Mouse (Mus musculus) gastrocnemius, adult 2 months (tissue): Measurements from ENCODE around the gene Wipf3. TPM values are rescaled to one million over a fixed set of nuclear protein-coding genes. Genes with fewer than 3 reads are reported as not detected.

ENCODE experiments used
- DNase-seq: peaks from one replicate; pipeline ENCODE4 v3.0.0; 2022
- H3K27ac ChIP-seq: fragments of 200-600 bp; 2 replicates; pipeline ENCODE4 v1.8.1; 2022; ENCODE audit warnings: mild to moderate bottlenecking
- H3K4me3 ChIP-seq: fragments of 200-600 bp; 2 replicates; pipeline ENCODE4 v1.8.1; 2022; ENCODE audit warnings: mild to moderate bottlenecking, moderate library complexity
- CTCF ChIP-seq: fragments of 200-600 bp; IDR thresholded peaks from 2 replicates; pipeline ENCODE4 v1.8.1; 2022; ENCODE audit warnings: antibody characterized with exemption, mild to moderate bottlenecking, moderate library complexity
- intact Hi-C: fragments of 180-260 bp; cut with DNase I; formaldehyde crosslinking; loops from one replicate; pipeline ENCODE4 v1.15.1; 2025
- long read RNA-seq, 2 experiments: library from polyadenylated mRNA; stranded (forward); transcript quantifications; one replicate each; pipeline ENCODE4 v2.0.0; 2021
- total RNA-seq, 2 experiments: library from RNA; stranded (reverse); gene quantifications; 2 replicates each; pipeline ENCODE4 v1.2.3; 2021

Wipf3 gene
- 10 to 100 TPM; 11.3 to 14.3 TPM for total RNA-seq
- long read RNA-seq, experiment 1, partial matches to known transcripts: 3 of 6 reads
- long read RNA-seq, experiment 1, other reads (novel, unspliced or antisense): 3 of 6 reads
- long read RNA-seq, experiment 2, partial matches to known transcripts: 4 of 4 reads
- long read RNA-seq, experiment 2, other reads (novel, unspliced or antisense): 0 of 4 reads

DNA sequence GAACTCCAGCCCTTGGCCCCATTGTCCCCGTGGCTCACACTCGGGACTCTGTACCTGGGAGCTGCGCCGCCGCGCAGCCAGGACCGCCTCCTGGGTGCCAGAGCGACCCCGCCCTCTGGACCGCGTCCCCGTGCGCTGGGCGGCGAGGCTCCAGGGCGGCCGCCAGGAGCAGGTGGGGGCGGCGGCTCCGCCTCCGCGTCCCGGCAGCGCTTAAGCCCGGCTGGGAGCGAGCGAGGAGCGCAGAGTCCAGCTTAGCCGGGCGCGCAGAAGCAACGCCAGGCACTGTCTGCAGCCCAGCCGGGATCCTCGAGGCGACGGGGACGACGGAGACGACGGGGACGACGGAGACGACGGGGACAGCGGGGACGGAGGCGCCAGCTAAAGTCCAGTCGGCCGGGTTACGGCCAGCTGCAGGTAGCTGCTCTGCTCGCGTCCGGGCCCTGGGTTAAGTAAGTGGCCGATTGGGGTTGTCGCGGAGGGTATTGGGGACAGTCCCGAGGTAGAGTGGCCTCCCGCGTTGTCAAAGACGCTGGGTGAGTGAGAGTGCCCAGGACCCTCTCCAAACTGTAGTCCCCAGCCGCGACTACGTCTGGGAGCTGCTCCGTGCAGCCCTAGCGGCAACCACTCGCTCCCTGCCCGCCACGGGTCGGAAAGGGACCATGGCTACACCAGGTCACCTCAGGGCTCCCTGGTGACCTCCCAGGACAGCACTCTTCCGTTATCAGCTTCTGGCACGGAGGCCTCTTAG is at the start of gene Wipf3:
Gene Wipf3, plus strand, starts transcription at position 157 of the 748 bp plus-strand sequence.
- peak; percentile 88 for DNase-seq
- peak within 1 kb of the TSS; percentile 86 for H3K4me3 ChIP-seq
- TF ChIP-seq CTCF: peak; percentile 10; the same call in 1 of the 2 replicates
- intact Hi-C loops: no loop called here
- peak within 1 kb of the TSS; percentile 92 for H3K27ac ChIP-seq

DNA sequence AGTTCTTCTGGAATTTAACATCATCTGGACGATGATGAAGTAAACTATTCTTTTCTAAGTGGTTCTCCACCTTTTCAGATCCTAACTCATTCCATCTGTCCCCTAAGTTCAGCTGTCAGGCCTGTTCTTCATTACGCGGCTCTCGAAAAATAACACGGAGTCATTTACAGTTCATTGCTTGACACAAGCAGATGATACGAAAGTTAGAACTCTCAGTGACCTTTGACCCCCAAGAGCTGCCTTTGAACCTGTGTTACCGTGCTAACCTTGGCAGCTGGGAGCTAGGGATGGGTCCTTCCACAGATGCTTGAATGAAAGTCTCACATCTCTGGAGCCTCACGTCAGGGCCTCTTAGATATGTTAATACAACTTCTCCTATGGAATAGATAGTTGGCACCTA is 46.8 kb upstream of the Wipf3 start:
- no peak for TF ChIP-seq CTCF
- H3K27ac ChIP-seq: no peak overlapping the region
- intact Hi-C loops: no loop called here

DNA sequence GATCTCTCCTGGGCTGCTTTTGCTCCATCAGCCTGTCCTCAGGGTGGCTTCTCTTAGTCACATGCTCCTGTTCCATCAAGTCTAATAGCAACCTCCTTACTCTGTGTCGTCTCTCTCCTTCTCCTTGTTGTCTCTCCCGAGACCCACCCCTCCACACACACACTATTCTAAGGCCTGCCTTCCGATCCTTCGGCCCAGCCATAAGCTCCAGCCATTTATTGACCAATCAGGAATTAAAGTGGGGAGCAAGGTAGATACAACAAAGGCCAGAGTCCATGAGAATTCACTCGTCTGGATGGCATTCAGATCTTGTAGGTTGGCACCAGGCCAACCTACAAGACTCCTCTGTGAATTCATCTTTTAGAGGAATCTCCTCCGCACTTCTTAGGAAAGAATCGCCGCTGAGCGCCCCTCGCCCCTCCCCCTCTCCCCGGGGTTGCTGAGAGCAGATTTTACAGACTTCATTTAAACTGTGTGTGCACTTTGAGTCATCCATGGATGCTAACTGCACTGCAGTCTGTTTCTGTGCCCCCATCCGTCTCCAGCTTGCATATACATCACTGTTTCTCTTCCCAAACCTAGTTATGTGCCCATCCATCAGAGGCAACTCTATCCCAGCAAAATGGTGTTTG is 45.4 kb upstream of the Wipf3 start:
- TF ChIP-seq CTCF: no peak
- no peak overlapping the region for H3K4me3 ChIP-seq
- DNase-seq: no peak
- H3K27ac ChIP-seq: no peak overlapping the region
- intact Hi-C loops: no loop called here

More for the DNA sequence above, 46.8 kb upstream of the Wipf3 start:
- H3K4me3 ChIP-seq: no peak overlapping the region
- no peak for DNase-seq

DNA sequence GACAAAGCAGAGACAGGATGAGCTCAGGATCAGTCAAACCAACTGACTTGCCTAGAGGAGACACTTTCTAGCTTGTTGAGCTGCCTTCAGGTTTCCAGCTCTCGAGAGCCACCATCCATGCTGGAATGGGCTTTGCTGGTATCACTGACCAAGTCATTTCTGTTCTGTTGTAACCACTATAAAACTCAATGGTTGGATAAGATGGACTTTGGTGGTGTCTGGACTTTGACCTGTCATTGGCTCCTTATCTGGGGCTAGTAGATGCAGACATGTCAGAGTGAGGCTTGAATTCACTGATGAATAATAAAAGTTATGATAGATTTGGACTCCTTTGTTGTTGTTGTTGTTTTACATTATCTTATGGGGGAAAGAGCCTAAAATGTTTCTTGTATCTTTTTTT is 44.6 kb upstream of the Wipf3 start:
- TF ChIP-seq CTCF: no peak
- DNase-seq: no peak
- intact Hi-C loops: no loop called here
- no peak overlapping the region for H3K4me3 ChIP-seq
- H3K27ac ChIP-seq: no peak overlapping the region

DNA sequence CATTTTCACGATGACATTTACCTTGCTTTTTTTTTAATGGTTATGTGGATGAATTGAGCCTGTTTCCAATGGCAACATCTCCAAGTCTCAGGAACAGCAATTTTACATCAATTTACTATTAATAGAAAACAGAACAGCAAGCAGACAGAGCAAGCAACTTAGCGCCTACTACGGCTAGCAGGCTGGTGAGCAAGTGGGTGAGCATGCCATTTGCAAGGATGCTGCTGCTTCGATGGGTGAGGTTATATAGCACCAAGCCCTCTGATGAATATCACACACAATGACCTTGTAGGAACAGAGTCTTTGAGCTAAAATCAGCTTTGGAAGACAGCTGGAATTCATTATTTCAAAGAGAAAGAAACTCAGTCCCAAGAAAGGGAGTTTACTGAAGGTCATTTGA is 43.0 kb upstream of the Wipf3 start:
- peak overlapping the region; percentile 46; the same call in 1 of the 2 replicates for H3K27ac ChIP-seq
- no peak for TF ChIP-seq CTCF
- H3K4me3 ChIP-seq: no peak overlapping the region
- intact Hi-C loops: no loop called here
- DNase-seq: no peak

DNA sequence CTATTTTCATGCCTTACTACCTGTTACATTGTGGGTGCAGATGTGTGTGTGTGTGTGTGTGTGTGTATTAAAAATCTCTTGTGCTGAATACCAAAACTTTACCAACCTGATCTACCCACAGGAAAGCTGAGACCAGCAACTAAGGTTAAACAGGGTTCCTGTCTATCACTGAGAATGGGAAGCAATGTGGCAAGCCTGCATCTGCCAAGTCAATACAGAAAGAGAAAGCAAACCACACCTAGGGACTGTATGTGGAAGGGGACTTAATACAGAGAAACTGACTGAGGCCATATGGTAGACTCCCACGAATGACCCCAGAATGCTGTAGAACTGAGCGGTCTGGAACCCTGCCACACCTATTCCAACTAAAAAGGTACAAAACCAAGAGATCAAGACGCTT is 42.4 kb upstream of the Wipf3 start:
- DNase-seq: no peak
- intact Hi-C loops: no loop called here
- H3K4me3 ChIP-seq: no peak overlapping the region
- H3K27ac ChIP-seq: peak overlapping the region; percentile 51
- no peak for TF ChIP-seq CTCF

DNA sequence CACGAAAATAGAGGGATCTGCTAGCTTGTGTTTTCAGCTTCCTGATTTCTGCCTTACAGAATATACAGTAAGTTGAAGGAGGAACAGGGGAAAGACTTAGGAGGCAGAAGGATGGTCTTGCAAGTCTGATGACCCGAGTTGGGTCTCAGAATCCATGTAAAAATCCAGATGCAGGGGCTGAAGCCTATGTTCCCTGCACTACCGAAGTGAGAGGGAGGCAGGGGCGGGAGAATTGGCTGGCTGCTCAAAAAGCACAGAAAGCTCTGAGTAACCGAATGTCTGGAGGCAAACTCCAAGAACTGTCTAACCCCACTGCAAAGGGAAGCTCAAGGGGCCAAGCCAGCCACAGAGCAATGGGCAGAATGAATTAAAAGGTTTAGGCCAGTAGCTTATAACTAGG is 41.7 kb upstream of the Wipf3 start:
- DNase-seq: no peak
- H3K27ac ChIP-seq: no peak overlapping the region
- intact Hi-C loops: no loop called here
- no peak for TF ChIP-seq CTCF
- H3K4me3 ChIP-seq: no peak overlapping the region

DNA sequence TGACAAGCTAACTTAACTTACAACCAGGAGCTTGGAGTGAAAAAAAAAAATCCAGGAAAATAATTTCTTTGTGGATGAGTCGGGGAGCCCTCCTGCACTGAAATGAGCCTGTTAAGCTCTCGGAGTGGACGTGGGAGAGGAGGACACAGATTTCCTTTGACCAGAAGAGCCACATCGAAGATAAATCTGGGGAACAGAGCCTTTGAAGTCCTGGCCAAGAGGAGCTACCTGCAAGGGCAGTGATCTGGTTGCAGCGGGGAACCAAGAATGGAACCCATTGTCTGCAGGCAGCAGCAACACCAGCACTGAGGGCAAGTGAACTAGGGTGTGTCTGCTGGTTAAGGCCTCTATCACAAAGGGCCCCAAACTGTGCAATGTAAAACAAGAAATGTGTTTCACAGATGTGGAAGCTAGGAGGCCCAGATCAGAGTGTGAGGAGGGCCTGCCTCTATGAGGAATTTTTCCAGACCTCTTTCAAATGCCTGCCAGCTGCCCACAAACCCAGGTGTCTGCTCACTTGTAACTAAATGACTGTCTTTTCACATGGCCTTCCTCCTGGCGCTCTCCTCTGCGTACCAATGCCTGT is 40.6 kb upstream of the Wipf3 start:
- intact Hi-C loops: no loop called here
- no peak for DNase-seq
- Histone ChIP-seq H3K27ac (no peak overlapping the region), H3K4me3 (no peak overlapping the region)
- no peak for TF ChIP-seq CTCF

DNA sequence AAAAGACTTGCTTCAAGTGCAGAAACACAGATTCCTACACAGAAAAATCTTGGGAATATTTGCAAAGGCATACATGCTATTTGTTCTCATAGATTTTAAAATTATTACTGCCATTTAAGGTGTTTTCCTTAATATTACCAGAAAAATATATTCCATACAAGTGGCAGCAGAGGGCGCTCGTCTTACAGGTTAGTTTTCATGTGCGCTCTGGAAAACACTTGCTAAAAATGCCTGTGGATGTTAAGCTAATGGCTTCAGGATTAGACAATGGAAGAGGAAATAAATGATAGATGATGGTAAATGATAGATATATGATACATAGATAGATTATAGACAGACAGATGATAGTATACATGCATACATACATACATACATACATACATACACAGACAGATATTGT is 37.6 kb upstream of the Wipf3 start:
- peak; percentile 80 for TF ChIP-seq CTCF
- intact Hi-C loops: loop anchor here (1.0 kb wide), 2 partner anchors 86 to 116 kb away; no protein-coding TSS in a partner anchor
- peak; percentile 59 for DNase-seq
- Histone ChIP-seq H3K4me3 (no peak overlapping the region), H3K27ac (no peak overlapping the region)

DNA sequence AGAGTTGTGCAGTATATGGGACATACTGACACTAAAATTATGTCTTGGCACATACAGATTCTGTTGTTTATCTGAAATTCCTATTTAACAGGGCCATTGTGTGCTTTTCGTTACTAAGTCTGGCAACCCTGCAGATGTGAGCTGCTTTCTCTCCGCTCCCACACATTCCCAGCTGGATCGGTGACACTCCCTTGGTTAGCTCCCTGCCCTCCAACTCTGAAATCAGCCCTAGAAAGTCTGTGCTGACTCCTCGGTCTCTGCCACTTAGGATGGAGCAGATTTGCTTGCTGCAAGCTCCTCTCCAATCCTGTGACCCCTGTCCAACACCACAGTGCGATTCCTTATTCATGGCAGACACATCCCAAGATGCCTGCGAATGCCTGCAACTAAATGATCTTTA is 35.5 kb upstream of the Wipf3 start:
- Histone ChIP-seq H3K27ac (no peak overlapping the region), H3K4me3 (no peak overlapping the region)
- no peak for TF ChIP-seq CTCF
- DNase-seq: no peak
- intact Hi-C loops: no loop called here

DNA sequence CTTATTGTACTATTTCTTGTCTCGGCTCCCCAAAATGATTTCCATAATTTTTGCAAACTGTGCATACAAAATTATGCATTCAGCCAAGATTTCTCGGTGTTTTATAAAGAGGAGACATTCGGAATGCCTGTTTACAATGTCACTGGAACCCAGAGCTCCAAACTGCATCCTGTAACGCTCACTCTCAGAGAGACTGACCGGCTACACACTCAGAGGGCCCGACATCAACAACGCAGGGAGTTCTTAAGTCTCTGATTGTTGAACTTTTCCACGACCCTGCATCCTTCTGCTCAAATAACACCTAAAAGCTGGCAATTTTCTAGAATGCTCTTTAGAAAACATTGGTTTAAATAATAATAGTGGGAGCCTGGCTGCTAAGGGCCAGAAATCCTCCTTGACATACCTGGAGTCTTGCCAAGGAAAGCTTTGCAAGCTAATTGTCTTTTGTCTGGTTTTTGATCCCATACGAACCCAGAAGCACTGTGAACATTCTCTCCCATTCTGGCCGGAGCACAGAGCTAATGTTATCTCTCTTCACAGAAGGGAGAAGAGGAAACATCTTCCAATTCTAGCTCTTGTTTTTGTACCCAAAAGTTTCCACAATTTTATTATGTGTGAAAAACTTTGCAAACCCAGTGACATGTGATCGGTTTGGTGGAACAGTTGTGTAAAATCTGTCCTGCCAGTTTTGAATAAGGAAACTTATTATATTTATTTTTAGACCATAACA is 30.0 kb upstream of the Wipf3 start:
- Histone ChIP-seq H3K4me3 (no peak overlapping the region), H3K27ac (peak overlapping the region; percentile 54)
- intact Hi-C loops: no loop called here
- TF ChIP-seq CTCF: no peak
- no peak for DNase-seq

DNA sequence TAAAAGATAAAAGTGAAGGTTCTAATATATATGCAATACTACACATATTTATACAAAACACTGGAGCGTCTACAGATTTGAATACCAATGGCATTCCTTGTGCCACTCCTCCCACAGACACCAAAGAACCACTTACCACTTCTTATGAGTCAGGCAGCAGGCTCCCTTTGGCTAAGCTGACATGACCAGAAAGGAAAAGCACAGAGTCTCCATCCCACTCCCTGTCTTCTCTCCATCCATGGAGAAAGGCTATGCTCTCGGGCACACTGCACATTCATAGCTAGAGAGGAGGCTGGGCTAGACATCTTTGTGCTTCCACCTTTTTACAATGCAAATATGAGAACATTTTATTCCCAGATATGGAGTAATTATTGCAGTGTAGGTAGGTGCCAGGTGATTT is 27.9 kb upstream of the Wipf3 start:
- Histone ChIP-seq H3K4me3 (no peak overlapping the region), H3K27ac (no peak overlapping the region)
- intact Hi-C loops: no loop called here
- TF ChIP-seq CTCF: no peak
- DNase-seq: no peak
